Mouse (Mus musculus): ENCODE data around the gene 4930596D02Rik.

The 4930596D02Rik gene

GRCm38 (mm10) chr14:35811878-35812277, at the start of gene 4930596D02Rik:
4930596D02Rik (minus strand) TSS chr14:35811978.
- DNase-seq (ENCODE audit: low spot score in 2 of 2): no peak

- DNase-seq (ENCODE audit: low spot score in 2 of 2): no peak
Measured at GRCm38 (mm10) chr14:35853254-35853653, 41.5 kb upstream of the 4930596D02Rik start.

- DNase-seq (ENCODE audit: low spot score in 2 of 2): no peak
Measured at GRCm38 (mm10) chr14:35845271-35845670, 33.5 kb upstream of the 4930596D02Rik start.

DNA sequence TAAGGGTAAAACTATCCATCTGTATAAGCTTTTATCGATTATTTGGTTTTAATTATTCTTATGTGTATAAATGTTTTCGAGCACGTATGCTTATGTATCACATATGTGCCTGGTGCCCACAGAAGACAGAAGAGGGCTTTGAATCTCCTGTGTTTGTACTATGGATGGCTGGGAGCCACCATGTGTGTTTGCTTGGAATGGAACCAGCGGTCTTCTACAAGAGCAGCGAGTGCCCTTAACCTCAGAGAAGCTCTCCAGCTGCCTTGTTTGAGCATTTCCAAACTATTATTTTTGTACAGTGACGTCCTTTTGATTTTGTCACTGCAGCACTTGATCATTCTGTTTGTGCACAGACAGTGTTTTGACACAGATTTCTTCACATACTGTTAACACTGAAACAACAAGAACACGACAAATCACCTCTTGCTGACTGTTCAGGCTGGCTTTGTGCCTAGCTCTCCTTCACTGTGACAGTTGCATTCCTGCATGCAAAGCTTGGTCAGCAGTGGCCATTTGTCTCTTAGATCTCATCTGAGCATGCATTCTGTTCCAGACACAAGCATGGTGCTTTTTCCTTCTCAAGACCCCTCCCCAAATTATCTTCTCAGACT, 30.4 kb upstream of the 4930596D02Rik start:
- no peak for DNase-seq (ENCODE audit: low spot score in 2 of 2)

- DNase-seq (ENCODE audit: low spot score in 2 of 2): no peak
Measured at GRCm38 (mm10) chr14:35792656-35793213, 19.0 kb downstream of the 4930596D02Rik start.

DNA sequence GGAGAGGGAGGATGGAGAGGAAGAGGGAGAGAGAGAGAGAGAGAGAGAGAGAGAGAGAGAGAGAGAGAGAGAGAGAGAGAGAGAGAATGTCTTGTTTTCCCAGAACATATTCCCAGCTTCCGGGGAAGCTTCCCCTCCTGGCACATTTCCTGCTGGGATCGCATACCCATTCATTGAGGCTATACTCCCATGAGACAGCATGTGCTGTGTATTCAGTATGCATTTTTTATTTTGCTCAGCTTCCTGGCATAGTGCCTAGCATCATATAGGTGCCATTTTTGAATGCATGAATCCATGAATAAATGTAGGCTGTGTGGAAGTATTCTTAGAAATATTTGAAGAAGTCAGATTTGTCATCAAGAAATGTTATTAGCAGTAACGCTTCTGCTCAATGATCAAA, 31.7 kb downstream of the 4930596D02Rik start:
- DNase-seq (ENCODE audit: low spot score in 2 of 2): no peak

- no peak for DNase-seq (ENCODE audit: low spot score in 2 of 2)
Measured at GRCm38 (mm10) chr14:35773306-35773705, 38.5 kb downstream of the 4930596D02Rik start.
